Mouse (Mus musculus) regulatory T cell (primary cell): ENCODE results near the gene Synpo2.

ENCODE experiments used
- in situ Hi-C: fragments of 300-600 bp; cut with MboI, MseI; formaldehyde crosslinking; loops from one replicate; pipeline ENCODE4 v1.15.1; 2025; ENCODE audit warnings: high pct_unique_total_duplicates

Gene Synpo2

DNA sequence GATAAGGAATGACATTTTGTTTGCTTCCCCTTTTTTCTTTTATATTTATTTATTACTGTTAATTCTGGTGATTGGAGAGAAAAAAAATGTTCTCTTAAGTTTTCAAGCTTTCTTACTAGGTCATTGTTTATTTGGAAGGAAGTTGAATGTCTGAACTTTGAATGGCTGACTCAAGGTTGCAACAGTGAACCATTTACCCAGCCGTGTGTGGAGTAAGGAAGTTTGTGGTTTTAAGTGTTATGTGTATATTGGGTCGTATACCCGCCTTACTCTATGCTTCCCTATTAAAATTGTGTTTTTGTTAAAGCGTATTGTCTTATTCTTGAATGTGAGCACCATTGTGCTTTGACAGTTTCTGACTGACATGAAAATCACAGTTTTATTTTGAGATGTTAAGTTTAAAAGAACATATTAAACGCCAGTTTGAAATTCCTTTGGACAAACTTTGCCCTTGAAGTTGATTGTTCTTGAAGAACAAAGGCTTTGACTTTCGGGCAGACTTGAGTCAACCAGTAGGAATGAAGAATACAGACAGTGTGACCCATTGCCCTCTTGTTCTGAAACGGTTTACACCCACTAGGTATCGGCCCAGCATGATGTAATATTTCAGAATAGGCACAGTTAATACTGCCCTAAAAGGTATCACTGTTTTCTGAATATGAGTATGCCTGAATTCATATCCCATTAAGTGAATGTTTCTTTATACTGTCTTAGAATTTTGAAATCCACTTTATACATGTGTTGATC, 182.6 kb downstream of the Synpo2 start:
- in situ Hi-C loops, result no loop called here

DNA sequence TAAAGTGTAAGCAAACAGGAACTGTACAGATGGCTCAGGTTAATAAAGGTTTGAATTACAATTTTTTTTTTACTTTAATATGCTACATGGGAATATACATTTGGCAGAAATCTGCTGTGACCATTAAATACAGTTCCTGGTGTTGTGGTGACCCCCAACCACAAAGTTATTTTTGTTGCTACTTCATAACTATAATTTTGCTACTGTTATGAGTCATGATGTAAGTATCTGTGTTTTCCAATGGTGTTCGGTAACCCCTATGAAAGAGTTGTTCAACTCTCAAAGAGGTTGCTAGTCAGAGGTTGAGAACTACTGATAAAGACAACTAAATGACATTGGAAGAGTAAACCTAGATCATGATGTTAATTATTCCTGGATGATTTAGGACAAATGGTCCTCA, 193.6 kb downstream of the Synpo2 start:
- in situ Hi-C loops, result no loop called here

DNA sequence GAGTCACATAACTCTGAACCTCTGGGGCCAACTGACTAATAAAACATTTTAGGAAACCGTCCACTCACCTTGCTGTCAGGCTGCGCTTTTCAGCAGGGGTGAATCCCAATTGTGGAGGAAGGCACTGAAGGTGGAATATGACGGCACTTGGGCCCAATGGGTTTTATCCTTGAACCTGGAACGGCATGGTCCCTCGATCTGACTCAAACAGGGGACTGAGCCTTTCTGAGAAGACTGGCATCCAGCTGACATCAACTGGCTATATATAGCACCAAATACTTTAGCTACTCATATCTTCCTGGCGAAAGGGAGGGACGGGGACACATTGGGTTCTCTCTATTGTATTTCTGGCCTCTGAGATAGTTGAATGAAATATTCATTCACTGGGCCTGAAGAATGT, 201.2 kb downstream of the Synpo2 start, which contains the start of gene Myoz2:
Gene Myoz2, minus strand, starts transcription at position 264 of the 400 bp plus-strand sequence.
- in situ Hi-C loops, result no loop called here

DNA sequence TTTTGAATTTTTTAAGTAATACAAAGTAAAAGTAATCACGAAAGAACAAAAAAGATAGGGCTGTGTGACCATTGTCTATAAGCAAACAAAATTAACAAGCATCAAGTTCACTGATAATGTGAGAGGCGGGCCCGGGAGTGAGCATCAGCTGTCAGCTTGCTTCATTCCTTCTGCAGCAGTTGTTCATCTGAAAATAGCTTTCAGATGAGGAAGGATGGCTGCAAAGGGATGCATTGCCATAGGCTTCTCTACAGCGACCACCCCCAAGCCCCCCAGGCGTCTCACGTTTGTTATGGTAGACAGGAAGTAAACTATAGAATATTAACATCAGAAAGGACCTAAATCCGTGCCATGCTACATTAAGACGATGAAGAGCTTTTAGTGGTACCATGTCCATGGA, 202.1 kb downstream of the Synpo2 start:
- in situ Hi-C loops, result no loop called here
